Mouse (Mus musculus) spleen, postnatal 14 days (tissue): ENCODE measurements around the gene Gm17482.

Experiments used
- DNase-seq, 2 experiments: peaks; one replicate each; pipeline ENCODE4 v3.0.0; 2021 to 2022; ENCODE audit warnings: low spot score in 2 of 2

The Gm17482 gene

DNA sequence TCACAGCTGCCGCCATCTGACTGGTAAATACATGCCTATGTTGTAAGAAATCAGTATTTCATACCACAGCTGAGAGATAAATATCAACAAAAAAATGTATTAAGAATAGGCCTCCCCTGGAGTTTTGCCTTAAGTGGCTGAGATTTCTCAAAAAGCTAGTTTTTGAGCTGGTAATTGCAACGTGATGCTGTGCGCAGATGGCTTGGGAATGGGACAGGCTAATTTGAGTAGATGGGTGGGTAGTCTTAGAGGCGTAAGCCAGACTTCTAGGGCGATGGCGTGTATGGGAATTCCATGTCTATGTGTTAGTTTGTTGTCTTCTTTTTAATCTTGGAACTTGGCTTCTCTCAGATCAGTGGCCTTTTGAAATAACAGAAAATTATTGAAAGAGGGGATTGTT is 64.7 kb downstream of the Gm17482 start:
- DNase-seq = no peak

DNA sequence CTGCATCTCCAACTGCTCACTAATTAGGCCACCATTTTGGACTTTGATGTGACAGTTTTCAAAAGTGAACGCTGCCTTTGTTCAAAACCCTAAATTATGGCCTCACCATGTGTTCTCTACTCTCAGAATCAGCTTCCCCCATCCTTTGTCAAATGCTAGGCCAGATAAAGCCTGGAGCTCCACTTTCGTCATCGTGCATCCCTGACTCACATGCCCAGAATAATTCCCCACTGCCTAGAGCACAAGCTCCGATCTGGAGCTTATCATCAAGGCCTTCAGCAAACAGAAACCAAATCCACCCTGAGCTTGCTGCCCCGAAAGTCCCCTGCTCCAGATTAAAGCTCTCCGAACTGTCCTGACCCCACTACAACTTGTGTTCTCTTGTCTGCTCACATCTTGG is 65.5 kb downstream of the Gm17482 start:
- DNase-seq = no peak

DNA sequence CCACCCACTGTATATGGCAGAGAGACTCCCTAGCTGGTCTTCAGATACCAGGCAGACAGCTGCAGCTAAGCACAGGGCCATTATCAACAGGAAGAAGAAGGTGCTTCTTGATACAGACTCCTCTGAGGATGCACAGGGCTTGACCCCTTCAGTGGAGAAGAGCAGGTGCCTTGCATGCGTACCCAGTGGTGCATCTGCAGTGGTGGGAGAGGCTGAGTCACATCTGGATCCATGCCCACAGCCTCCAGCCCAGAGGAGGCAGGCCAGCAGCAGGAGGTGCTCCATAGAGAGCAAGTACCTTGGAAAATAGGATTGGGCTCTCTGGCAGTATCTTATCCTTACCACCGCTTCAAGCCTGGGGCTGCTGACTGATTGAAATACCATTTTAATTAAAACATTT is 66.7 kb downstream of the Gm17482 start:
- DNase-seq = no peak

DNA sequence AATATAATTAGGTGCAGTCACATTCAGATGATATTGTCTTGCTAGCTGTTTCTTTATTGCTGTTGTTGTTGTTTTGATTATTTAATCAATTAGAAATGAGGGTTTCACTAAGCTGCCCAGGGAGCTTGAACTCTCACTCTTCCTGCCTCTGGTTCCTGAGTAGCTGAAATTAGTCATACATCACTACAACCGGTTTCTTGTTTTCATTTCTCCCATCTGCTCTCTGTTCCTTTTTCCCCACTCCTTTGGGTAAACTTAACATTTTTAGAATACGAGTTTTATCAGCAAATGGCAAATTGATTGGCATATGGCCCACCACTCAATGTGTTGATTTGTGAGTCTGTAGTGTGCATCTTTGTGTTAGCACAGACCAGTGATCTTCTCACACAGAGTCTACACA is 80.0 kb downstream of the Gm17482 start:
- DNase-seq = no peak
